Mouse (Mus musculus): ENCODE results near the gene Fat2. TPM values are rescaled to one million over a fixed set of nuclear protein-coding genes. Genes with fewer than 3 reads are reported as not detected.

The Fat2 gene
- polyA plus RNA-seq (2014; fragmentation: Nextera tagmentation; extraction: Ambion mirVana): 0.07 and 0.08 TPM in 2 replicates

DNA sequence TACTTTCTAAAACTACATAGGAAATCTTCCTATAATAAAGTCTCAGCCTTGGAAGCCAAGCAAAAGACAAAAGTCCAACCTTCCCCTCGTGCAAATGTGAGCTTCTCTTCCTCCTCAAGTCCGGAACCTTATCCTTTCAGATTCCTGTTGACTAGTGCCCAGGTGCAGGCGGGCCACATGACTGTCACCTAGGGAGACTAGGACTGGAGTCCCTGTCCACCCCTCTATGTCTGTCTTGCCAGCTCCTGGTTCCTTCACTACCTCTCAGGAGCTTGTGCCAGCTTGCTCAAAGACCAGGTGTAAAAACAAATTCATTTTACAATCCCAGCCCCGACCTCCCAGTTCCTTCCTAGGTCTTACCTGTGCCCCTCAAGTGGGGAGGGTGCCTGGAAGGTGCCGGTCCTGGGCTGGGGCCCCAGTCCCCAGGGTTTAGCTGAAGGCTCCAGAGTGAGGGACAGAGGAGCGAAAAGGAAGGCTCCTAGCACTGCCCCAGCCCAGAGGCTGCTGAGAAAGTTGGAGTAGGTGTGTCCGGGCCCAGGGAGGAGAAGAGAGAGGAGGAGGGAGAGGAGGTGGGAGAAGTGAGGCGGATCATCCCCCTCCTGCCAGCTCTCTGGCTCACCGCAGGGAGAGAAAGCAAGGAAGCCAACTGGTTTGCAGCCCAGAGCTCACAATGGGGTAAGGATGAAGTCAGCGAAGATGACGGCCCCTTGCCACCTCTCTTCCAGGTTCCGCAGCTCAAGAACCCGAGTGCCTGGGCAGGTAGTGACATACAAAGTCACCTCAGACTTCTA lies at the start of gene Fat2:
Gene Fat2 (minus strand): TSS at position 464 of the 791 bp plus-strand sequence.
- no peak for ATAC-seq (replicated peaks; ENCODE audit: insufficient number of reproducible peaks, low FRiP score, low TSS enrichment, low read depth)
- no peaks in the 10 kb centered on the region for H3K27me3 ChIP-seq (ENCODE audit: control insufficient read depth, insufficient read depth, low read length)
- H3K9me3 ChIP-seq (replicated peaks; ENCODE audit: control insufficient read depth, low read length): no peaks in the 10 kb centered on the region
- H3K4me3 ChIP-seq (ENCODE audit: low read depth, low read length): no peak within 1 kb of the TSS
- no peaks in the 10 kb centered on the region for H3K36me3 ChIP-seq (replicated peaks; ENCODE audit: control insufficient read depth, insufficient read depth, low read depth, low read length)
- no peak within 1 kb of the TSS for H3K4me2 ChIP-seq (ENCODE audit: low read depth, low read length)
- no peaks in the 10 kb centered on the region for H3K4me1 ChIP-seq (ENCODE audit: control insufficient read depth, insufficient read depth, low read length)
- 40% methylated on average over 13 of the region's 13 CpGs for WGBS
- DNase-seq (ENCODE audit: low spot score): no peak
- no peak within 1 kb of the TSS for H3K27ac ChIP-seq (replicated peaks; ENCODE audit: low read depth, low read length)
- no peak within 1 kb of the TSS for H3K9ac ChIP-seq (replicated peaks; ENCODE audit: low read length)

DNA sequence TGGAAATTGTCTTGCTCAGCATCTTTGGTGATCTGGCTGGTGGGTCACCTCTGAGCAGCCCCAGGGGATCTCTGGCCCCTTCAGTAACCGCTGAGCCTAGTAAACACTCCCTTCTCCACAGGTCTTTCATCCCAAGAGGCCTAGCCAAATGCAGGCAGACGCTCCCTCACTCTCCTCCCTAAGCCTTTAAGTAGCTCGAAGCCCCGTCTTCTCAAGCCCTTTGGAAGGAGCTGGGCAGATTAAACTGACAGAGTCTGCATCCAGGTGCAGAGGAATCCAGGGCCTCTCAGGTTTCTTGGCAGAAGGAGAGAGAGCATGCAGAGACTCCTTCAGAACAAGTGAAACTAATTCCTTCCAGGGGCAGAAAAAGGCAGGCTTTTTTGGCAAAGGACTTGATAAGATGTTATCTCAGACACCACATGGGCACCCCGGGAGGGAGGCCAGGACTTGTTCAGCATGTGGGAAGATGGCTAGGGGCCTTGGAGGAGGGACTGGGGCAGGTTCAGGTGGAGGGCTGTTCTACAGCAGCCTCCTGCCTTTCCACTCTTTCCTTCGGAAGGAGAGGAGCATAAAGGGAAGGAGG lies 47.2 kb upstream of the Fat2 start:
- Histone ChIP-seq H3K4me3 (ENCODE audit: low read depth, low read length) (no peak overlapping the region), H3K36me3 (replicated peaks; ENCODE audit: control insufficient read depth, insufficient read depth, low read depth, low read length) (no peaks in the 10 kb centered on the region), H3K4me1 (ENCODE audit: control insufficient read depth, insufficient read depth, low read length) (no peaks in the 10 kb centered on the region), H3K27me3 (ENCODE audit: control insufficient read depth, insufficient read depth, low read length) (no peaks in the 10 kb centered on the region), H3K27ac (replicated peaks; ENCODE audit: low read depth, low read length) (no peak overlapping the region), H3K9me3 (replicated peaks; ENCODE audit: control insufficient read depth, low read length) (no peaks in the 10 kb centered on the region), H3K9ac (replicated peaks; ENCODE audit: low read length) (0 out of 2 replicates have a peak overlapping the region, but pooled peaks have one; percentile 23), H3K4me2 (ENCODE audit: low read depth, low read length) (no peak overlapping the region)
- peak; percentile 43 for DNase-seq (ENCODE audit: low spot score)
- WGBS: 15% methylated on average over 6 of the region's 6 CpGs
- ATAC-seq (replicated peaks; ENCODE audit: insufficient number of reproducible peaks, low FRiP score, low TSS enrichment, low read depth): no peak

DNA sequence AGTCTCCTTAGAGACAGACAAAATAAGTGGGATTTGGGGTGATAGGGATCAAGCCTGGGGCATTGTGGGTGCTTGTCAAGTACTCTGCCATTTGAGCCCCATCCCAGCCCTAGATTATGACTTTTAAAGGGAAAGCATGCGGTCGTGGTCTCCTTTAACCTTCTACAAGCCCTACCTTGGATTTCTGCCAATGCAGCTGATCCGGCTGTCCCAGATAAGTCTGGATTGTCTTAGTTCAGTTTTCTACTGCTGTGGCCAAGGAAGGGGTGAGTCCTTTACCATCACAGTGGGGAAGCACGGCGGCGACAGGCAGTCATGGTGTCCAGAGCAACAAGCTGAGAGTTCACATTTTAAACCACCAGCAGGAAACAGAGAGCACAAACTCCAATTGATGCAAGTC lies 44.5 kb upstream of the Fat2 start:
- no peaks in the 10 kb centered on the region for H3K9me3 ChIP-seq (replicated peaks; ENCODE audit: control insufficient read depth, low read length)
- H3K9ac ChIP-seq (replicated peaks; ENCODE audit: low read length): no peak overlapping the region
- H3K27me3 ChIP-seq (ENCODE audit: control insufficient read depth, insufficient read depth, low read length): no peaks in the 10 kb centered on the region
- H3K36me3 ChIP-seq (replicated peaks; ENCODE audit: control insufficient read depth, insufficient read depth, low read depth, low read length): no peaks in the 10 kb centered on the region
- ATAC-seq (replicated peaks; ENCODE audit: insufficient number of reproducible peaks, low FRiP score, low TSS enrichment, low read depth) (no peak), DNase-seq (ENCODE audit: low spot score) (no peak)
- H3K4me2 ChIP-seq (ENCODE audit: low read depth, low read length): no peak overlapping the region
- no peaks in the 10 kb centered on the region for H3K4me1 ChIP-seq (ENCODE audit: control insufficient read depth, insufficient read depth, low read length)
- no peak overlapping the region for H3K27ac ChIP-seq (replicated peaks; ENCODE audit: low read depth, low read length)
- WGBS: 78% methylated on average over 6 of the region's 6 CpGs
- no peak overlapping the region for H3K4me3 ChIP-seq (ENCODE audit: low read depth, low read length)

DNA sequence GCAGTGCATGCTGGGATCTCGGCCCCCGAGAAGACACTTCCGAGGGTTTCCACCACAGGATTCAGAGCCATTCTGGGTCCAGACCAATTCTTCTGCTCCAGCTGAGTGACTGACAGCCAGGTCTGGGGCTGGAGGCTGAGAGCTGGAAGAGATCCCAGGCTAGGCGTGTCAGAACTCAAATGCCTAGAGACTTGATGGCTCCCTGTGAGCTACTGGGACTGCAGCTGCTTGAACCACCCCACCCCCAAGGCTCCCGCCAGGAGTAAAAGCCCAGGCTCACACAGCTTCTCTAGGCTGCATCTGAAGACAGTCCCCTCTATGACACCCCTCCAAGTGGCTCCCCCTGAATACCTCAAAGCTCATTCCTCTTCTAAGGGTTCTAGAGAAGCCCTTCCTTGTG lies 42.0 kb upstream of the Fat2 start:
- H3K9me3 ChIP-seq (replicated peaks; ENCODE audit: control insufficient read depth, low read length): no peaks in the 10 kb centered on the region
- ATAC-seq (replicated peaks; ENCODE audit: insufficient number of reproducible peaks, low FRiP score, low TSS enrichment, low read depth) (no peak), DNase-seq (ENCODE audit: low spot score) (no peak)
- no peak overlapping the region for H3K4me2 ChIP-seq (ENCODE audit: low read depth, low read length)
- H3K36me3 ChIP-seq (replicated peaks; ENCODE audit: control insufficient read depth, insufficient read depth, low read depth, low read length): no peaks in the 10 kb centered on the region
- H3K9ac ChIP-seq (replicated peaks; ENCODE audit: low read length): no peak overlapping the region
- no peak overlapping the region for H3K4me3 ChIP-seq (ENCODE audit: low read depth, low read length)
- no peaks in the 10 kb centered on the region for H3K27me3 ChIP-seq (ENCODE audit: control insufficient read depth, insufficient read depth, low read length)
- no peaks in the 10 kb centered on the region for H3K4me1 ChIP-seq (ENCODE audit: control insufficient read depth, insufficient read depth, low read length)
- 58% methylated on average over 5 of the region's 5 CpGs for WGBS
- no peak overlapping the region for H3K27ac ChIP-seq (replicated peaks; ENCODE audit: low read depth, low read length)

DNA sequence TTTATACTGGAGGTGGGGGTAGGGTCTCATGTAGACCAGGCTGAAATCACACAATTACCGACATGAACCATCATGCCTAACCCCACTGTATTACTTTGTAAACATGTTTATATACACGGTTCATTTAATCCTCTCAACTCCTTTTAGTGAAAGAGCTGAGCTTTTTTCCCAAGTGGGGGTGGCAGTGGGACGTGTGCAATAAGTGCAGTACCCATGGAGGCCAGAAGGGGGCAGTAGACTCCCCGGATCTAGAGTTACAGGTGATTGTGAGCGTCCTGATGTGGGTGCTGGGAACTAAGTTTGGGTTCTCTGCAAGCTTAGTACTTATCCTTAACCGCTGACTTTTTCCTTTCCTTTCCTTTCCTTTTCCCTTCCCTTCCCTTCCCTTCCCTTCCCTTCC lies 37.5 kb upstream of the Fat2 start:
- H3K4me3 ChIP-seq (ENCODE audit: low read depth, low read length): no peak overlapping the region
- ATAC-seq (replicated peaks; ENCODE audit: insufficient number of reproducible peaks, low FRiP score, low TSS enrichment, low read depth): no peak

DNA sequence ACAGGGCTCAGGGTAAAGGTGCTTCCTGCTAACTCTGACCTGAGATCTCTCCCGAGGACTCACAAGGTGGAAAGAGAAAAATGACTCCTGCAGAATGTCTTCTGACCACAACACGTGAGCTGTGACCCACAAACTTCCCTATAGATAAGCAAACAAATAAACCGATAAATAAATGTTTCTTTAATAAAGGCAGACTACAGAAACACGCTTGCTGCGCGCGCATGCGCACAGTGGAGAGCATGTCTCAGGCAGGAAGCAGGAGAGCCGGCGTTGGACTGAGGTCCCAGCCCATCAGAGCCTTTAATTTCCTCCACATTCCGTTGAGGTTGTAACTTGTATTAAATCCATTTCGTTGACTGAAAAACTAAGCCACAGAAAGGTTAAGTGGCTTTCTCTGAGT lies 37.0 kb upstream of the Fat2 start:
- Histone ChIP-seq H3K9me3 (replicated peaks; ENCODE audit: control insufficient read depth, low read length) (no peaks in the 10 kb centered on the region), H3K9ac (replicated peaks; ENCODE audit: low read length) (no peak overlapping the region), H3K4me2 (ENCODE audit: low read depth, low read length) (no peak overlapping the region), H3K27ac (replicated peaks; ENCODE audit: low read depth, low read length) (no peak overlapping the region), H3K27me3 (ENCODE audit: control insufficient read depth, insufficient read depth, low read length) (no peaks in the 10 kb centered on the region), H3K4me3 (ENCODE audit: low read depth, low read length) (no peak overlapping the region), H3K36me3 (replicated peaks; ENCODE audit: control insufficient read depth, insufficient read depth, low read depth, low read length) (no peaks in the 10 kb centered on the region), H3K4me1 (ENCODE audit: control insufficient read depth, insufficient read depth, low read length) (no peaks in the 10 kb centered on the region)
- ATAC-seq (replicated peaks; ENCODE audit: insufficient number of reproducible peaks, low FRiP score, low TSS enrichment, low read depth): no peak
- WGBS: 81% methylated on average over 12 of the region's 12 CpGs
- DNase-seq (ENCODE audit: low spot score): no peak

More for the DNA sequence above, 37.5 kb upstream of the Fat2 start:
- Histone ChIP-seq H3K4me2 (ENCODE audit: low read depth, low read length) (no peak overlapping the region), H3K9me3 (replicated peaks; ENCODE audit: control insufficient read depth, low read length) (no peaks in the 10 kb centered on the region), H3K27ac (replicated peaks; ENCODE audit: low read depth, low read length) (no peak overlapping the region), H3K9ac (replicated peaks; ENCODE audit: low read length) (no peak overlapping the region), H3K4me1 (ENCODE audit: control insufficient read depth, insufficient read depth, low read length) (no peaks in the 10 kb centered on the region), H3K36me3 (replicated peaks; ENCODE audit: control insufficient read depth, insufficient read depth, low read depth, low read length) (no peaks in the 10 kb centered on the region), H3K27me3 (ENCODE audit: control insufficient read depth, insufficient read depth, low read length) (no peaks in the 10 kb centered on the region)
- DNase-seq (ENCODE audit: low spot score): no peak
- 63% methylated on average over 6 of the region's 6 CpGs for WGBS

DNA sequence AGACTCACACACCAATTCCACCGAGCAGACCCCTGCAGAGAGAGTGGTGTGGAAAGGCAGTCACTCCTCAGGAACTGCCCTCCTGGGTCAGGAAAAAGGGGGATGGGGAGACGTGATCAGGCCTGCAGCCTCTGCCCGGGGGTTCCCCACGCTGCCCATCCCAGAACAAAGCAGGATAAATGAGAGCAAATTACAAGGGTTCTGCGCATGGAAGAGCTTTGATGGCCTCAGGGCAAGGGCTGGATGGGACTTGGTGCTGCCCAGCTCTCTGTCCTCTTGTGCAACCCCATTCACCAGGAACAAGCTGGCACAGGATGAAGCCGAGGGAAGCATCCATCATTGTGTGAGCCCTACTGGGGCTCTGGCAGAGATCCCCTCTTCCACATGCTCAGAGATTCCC lies 35.6 kb upstream of the Fat2 start:
- 38% methylated on average over 6 of the region's 6 CpGs for WGBS
- Histone ChIP-seq H3K4me2 (ENCODE audit: low read depth, low read length) (no peak overlapping the region), H3K27ac (replicated peaks; ENCODE audit: low read depth, low read length) (no peak overlapping the region), H3K9me3 (replicated peaks; ENCODE audit: control insufficient read depth, low read length) (no peaks in the 10 kb centered on the region), H3K27me3 (ENCODE audit: control insufficient read depth, insufficient read depth, low read length) (no peaks in the 10 kb centered on the region), H3K4me1 (ENCODE audit: control insufficient read depth, insufficient read depth, low read length) (no peaks in the 10 kb centered on the region), H3K4me3 (ENCODE audit: low read depth, low read length) (no peak overlapping the region), H3K36me3 (replicated peaks; ENCODE audit: control insufficient read depth, insufficient read depth, low read depth, low read length) (no peaks in the 10 kb centered on the region), H3K9ac (replicated peaks; ENCODE audit: low read length) (no peak overlapping the region)
- no peak for ATAC-seq (replicated peaks; ENCODE audit: insufficient number of reproducible peaks, low FRiP score, low TSS enrichment, low read depth)
- no peak for DNase-seq (ENCODE audit: low spot score)

DNA sequence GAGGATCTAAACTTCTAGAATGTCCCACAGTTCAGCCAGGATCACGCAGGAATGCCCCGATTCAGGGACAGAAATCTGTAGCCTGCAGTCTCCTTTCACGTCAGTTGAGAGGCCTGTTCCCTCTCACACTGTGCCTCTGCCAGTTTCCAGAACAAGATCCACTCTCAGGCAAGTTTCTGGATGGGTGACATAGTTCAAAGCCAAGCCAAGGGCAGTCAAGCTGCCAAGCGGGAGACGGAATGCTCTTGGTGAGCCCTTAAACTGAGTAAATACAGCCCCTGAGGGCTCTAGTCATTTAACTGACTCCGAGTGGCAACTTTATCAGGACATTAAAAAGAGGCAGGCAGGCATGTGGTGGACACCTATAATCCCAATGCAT lies 32.7 kb upstream of the Fat2 start:
- Histone ChIP-seq H3K9me3 (replicated peaks; ENCODE audit: control insufficient read depth, low read length) (no peaks in the 10 kb centered on the region), H3K4me2 (ENCODE audit: low read depth, low read length) (no peak overlapping the region), H3K4me1 (ENCODE audit: control insufficient read depth, insufficient read depth, low read length) (no peaks in the 10 kb centered on the region), H3K27ac (replicated peaks; ENCODE audit: low read depth, low read length) (no peak overlapping the region), H3K36me3 (replicated peaks; ENCODE audit: control insufficient read depth, insufficient read depth, low read depth, low read length) (no peaks in the 10 kb centered on the region), H3K27me3 (ENCODE audit: control insufficient read depth, insufficient read depth, low read length) (no peaks in the 10 kb centered on the region), H3K4me3 (ENCODE audit: low read depth, low read length) (no peak overlapping the region), H3K9ac (replicated peaks; ENCODE audit: low read length) (no peak overlapping the region)
- WGBS: 59% methylated on average over 6 of the region's 6 CpGs
- no peak for ATAC-seq (replicated peaks; ENCODE audit: insufficient number of reproducible peaks, low FRiP score, low TSS enrichment, low read depth)
- DNase-seq (ENCODE audit: low spot score): no peak

Data from embryonic facial prominence, embryonic 11.5 days (tissue).